Mouse (Mus musculus) embryonic facial prominence, embryonic 12.5 days (tissue): ENCODE measurements around the gene A3galt2. TPM values are rescaled to one million over a fixed set of nuclear protein-coding genes. Genes with fewer than 3 reads are reported as not detected.

ENCODE experiments used
- ATAC-seq: fragments of 200-750 bp; cut with Nextera tagmentation; 2 replicates; pipeline ENCODE4 v1.8.0; 2017; ENCODE audit not compliant: insufficient number of reproducible peaks, insufficient read depth, low FRiP score, low TSS enrichment
- H3K27ac ChIP-seq: fragments of 300-500 bp; sonication (generic); 2 replicates; pipeline ENCODE4 v1.5.1; 2016; ENCODE audit warnings: mild to moderate bottlenecking
- H3K27me3 ChIP-seq: fragments of 300-500 bp; sonication (generic); 2 replicates; pipeline ENCODE4 v1.6.1; 2016; ENCODE audit warnings: mild to moderate bottlenecking, moderate library complexity
- H3K36me3 ChIP-seq: fragments of 300-500 bp; sonication (generic); 2 replicates; pipeline ENCODE4 v1.6.1; 2016; ENCODE audit warnings: mild to moderate bottlenecking
- H3K4me1 ChIP-seq: fragments of 300-500 bp; sonication (generic); 2 replicates; pipeline ENCODE4 v1.6.1; 2016
- H3K4me2 ChIP-seq: fragments of 300-500 bp; sonication (generic); replicated peaks from 2 replicates; pipeline ENCODE4 v1.6.1; 2016; ENCODE audit warnings: mild to moderate bottlenecking, moderate library complexity
- H3K4me3 ChIP-seq: fragments of 300-500 bp; sonication (generic); 2 replicates; pipeline ENCODE4 v1.5.1; 2016; ENCODE audit warnings: mild to moderate bottlenecking
- H3K9ac ChIP-seq: fragments of 300-500 bp; sonication (generic); 2 replicates; pipeline ENCODE4 v1.6.1; 2016; ENCODE audit warnings: mild to moderate bottlenecking, moderate library complexity
- H3K9me3 ChIP-seq: fragments of 300-500 bp; sonication (generic); 2 replicates; pipeline ENCODE4 v1.6.1; 2016; ENCODE audit warnings: mild to moderate bottlenecking, moderate library complexity
- WGBS: fragments of 180-500 bp; shearing (Covaris S2); methylation state at CpG from one replicate; pipeline ENCODE4 v1.1.7; 2016; 5-methylcytosine and 5-hydroxymethylcytosine counted together
- polyA plus RNA-seq: library from polyadenylated mRNA; unstranded; fragments of >200 nt; fragmentation: Nextera tagmentation; extraction: Ambion mirVana; gene quantifications from 2 replicates; pipeline ENCODE4 v1.2.1, GENCODE M21; 2016

A3galt2 gene
- 0.18 and 0.19 TPM in 2 replicates for polyA plus RNA-seq

DNA sequence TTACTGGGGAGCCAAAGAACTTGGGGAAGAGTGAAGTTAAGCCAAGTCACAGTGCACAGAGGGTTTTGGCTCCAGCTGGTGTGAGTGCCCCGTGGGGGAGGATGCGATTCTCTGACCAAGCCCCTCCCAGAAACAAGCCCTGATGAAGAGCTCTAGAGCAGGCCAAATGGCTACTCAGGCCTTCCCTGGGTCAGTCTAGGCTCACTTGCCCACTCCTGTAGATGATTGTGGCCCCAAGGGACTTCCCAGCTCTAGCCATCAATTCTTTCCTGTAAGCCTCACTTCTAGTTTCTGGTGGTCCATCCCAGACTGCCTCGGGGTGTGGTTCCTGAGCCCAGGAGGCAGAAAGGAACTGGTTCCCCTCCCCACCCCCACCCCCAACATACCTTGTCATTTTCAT, at the start of gene A3galt2:
Gene A3galt2, plus strand, starts transcription at position 301 of the 400 bp plus-strand sequence.
- no peak within 1 kb of the TSS for H3K9ac ChIP-seq
- no peaks in the 10 kb centered on the region for H3K4me1 ChIP-seq
- 78% methylated on average over 3 of the region's 3 CpGs for WGBS
- H3K36me3 ChIP-seq = peaks cover 41% of the 10 kb centered on the region
- no peak within 1 kb of the TSS for H3K4me3 ChIP-seq
- no peaks in the 10 kb centered on the region for H3K27me3 ChIP-seq
- no peak for ATAC-seq
- H3K27ac ChIP-seq = peak within 1 kb of the TSS; percentile 24; the same call in 1 of the 2 replicates
- H3K9me3 ChIP-seq = no peaks in the 10 kb centered on the region
- H3K4me2 ChIP-seq = no peak within 1 kb of the TSS

DNA sequence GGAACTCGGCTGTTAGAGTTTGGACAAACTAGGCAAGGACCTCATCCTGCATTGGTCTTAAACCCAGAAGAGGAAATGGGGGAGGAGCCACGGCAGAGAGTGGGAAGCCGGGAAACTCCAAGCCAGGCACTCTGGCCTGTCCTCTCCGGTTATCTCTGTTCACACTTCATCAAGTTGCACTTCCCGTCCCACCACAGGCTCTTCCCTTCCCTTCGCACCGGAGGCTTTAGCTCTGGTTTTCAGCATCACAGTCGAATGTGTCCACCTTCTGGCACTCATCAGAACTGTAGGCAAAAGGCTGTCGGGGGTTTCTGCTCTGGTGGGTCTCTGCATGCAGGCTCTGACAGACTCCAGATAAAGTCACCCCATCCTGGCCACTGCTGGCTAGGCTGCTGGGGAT, 48.5 kb upstream of the A3galt2 start:
- Histone ChIP-seq H3K4me2 (no peak overlapping the region), H3K36me3 (peaks cover 2% of the 10 kb centered on the region; the same call in 1 of the 2 replicates), H3K27me3 (no peaks in the 10 kb centered on the region), H3K4me1 (peaks cover 4% of the 10 kb centered on the region), H3K9ac (no peak overlapping the region), H3K27ac (no peak overlapping the region), H3K9me3 (no peaks in the 10 kb centered on the region), H3K4me3 (no peak overlapping the region)
- 12% methylated on average over 9 of the region's 9 CpGs for WGBS
- ATAC-seq = no peak

DNA sequence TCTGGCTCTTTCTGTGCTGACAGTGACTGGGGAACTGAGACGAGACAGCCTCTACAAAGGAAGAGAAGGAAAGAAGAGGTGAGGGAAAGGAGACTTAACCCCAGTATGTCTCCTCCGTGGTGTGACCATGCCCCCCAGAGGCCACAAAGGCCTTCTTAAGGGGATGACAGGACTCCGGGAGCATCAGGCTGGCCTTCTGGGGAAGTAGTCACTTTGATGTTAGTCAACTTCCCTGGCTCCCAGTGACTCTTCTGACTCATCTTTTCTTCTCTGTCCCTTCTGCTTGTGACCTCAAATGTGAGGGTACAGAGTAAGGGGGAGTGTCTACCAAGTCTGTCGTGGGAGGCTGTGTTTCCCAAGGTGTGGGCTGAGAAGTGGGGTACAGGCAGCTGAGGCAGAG, 47.8 kb upstream of the A3galt2 start:
- H3K4me3 ChIP-seq = no peak overlapping the region
- H3K9ac ChIP-seq = no peak overlapping the region
- H3K4me1 ChIP-seq = peaks cover 12% of the 10 kb centered on the region

DNA sequence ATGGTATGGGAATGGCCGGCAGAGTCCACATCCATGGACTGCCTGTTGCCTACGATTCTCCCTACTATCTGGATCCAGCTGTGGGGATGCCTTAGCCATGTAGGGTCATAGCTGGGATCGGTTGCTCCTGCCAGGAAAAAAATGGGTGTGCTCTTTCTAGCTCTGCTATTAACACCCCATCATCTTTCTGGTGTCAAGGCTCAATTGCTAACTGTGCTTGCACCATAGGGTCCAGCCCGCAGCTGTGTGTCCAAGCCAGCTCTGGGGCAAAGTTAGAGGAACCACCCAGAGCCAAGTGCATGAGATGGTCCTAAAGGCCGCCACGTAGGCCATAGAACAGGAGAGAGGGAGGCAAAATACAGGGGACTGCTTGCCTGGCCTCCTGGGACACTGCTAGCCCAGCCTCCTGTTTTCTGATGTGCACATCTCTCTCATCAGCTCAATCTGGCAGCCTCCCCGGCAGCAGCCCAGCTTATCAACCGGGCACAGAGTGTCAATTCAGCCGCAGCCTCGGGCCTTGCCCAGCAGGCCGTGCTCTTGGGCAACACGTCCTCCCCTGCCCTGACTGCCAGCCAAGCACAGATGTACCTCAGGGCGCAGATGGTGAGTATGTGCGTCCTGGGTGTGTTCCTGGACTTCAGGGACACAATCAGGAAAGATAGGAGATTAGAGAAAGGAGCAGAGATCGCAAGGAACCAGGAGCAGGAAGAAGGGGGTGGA, 45.9 kb upstream of the A3galt2 start:
- 77% methylated on average over 15 of the region's 15 CpGs for WGBS

More for the DNA sequence above, 47.8 kb upstream of the A3galt2 start:
- Histone ChIP-seq H3K27ac (no peak overlapping the region), H3K27me3 (no peaks in the 10 kb centered on the region), H3K36me3 (peaks cover 2% of the 10 kb centered on the region; the same call in 1 of the 2 replicates), H3K4me2 (no peak overlapping the region), H3K9me3 (no peaks in the 10 kb centered on the region)
- ATAC-seq = no peak
- 47% methylated on average over 4 of the region's 4 CpGs for WGBS

DNA sequence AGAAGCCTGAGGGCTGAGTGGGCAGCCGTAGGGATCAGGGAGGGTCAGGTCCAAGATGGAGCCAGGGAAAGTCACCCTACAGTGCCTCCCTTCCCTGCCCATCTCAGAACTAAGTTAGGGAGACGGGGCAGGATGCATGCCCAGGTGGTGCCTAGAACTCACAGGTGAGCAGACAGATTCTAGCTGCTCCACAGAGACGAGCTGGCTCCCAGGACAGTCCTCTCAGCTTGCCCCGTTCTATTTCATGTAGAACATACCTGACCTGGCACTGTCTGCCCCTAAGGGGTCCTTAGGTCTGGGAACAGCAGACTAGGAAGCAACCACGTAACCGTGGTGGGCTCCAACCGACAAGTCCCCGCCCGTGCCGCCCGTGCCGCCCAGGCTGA, 45.4 kb upstream of the A3galt2 start:
- no peak overlapping the region for H3K27ac ChIP-seq
- no peaks in the 10 kb centered on the region for H3K27me3 ChIP-seq
- H3K9ac ChIP-seq = no peak overlapping the region
- no peak for ATAC-seq
- whole genome bisulfite sequencing = 87% methylated on average over 12 of the region's 12 CpGs
- peaks cover 2% of the 10 kb centered on the region; the same call in 1 of the 2 replicates for H3K36me3 ChIP-seq
- peaks cover 21% of the 10 kb centered on the region for H3K4me1 ChIP-seq
- no peaks in the 10 kb centered on the region for H3K9me3 ChIP-seq
- H3K4me2 ChIP-seq = no peak overlapping the region
- no peak overlapping the region for H3K4me3 ChIP-seq

More for the DNA sequence above, 45.9 kb upstream of the A3galt2 start:
- peaks cover 17% of the 10 kb centered on the region for H3K4me1 ChIP-seq
- ATAC-seq = no peak
- H3K36me3 ChIP-seq = peaks cover 2% of the 10 kb centered on the region; the same call in 1 of the 2 replicates
- no peaks in the 10 kb centered on the region for H3K9me3 ChIP-seq
- H3K4me2 ChIP-seq = no peak overlapping the region
- H3K27ac ChIP-seq = no peak overlapping the region
- H3K4me3 ChIP-seq = no peak overlapping the region
- H3K9ac ChIP-seq = no peak overlapping the region
- H3K27me3 ChIP-seq = no peaks in the 10 kb centered on the region

DNA sequence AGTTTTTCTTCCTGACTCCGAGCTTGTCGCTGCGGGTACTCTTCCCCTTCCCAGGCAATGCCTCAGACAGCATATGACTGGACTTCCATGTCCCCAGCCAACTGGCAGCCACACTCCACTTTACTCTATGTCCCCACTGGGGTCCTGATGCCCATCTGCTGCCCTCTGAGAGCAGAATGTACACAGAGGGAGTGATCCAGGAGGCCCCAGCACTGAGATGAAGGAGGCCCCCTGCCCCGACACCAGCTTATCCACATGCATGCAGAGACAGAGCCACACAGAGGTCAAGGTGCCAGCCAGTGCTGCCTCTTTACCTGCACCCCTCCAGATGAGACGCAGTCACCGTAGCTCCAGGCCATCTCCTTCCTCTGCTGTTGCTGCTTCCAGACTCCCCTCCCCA, 44.9 kb upstream of the A3galt2 start:
- no peaks in the 10 kb centered on the region for H3K9me3 ChIP-seq
- WGBS = 75% methylated on average over 6 of the region's 6 CpGs

DNA sequence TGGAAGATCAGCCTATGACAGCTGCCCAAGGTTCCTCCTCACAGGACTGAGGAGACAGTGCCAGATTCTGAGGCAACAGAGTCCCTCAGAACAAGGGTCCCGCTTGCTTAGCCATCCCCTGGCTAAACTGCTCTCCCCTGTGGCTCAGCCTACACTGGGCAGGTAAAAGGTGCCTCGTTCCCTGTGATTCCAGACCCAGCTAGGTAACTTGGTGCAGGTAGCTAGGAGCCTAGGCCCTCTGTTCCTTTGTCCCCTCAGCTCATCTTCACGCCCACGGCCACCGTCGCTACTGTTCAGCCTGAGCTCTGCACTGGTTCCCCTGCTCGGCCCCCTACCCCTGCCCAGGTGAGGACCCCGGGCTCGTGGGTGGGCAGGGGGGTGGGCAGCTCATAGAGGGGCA, 44.4 kb upstream of the A3galt2 start:
- Histone ChIP-seq H3K9ac (no peak overlapping the region), H3K36me3 (peaks cover 2% of the 10 kb centered on the region; the same call in 1 of the 2 replicates), H3K4me3 (no peak overlapping the region), H3K4me1 (peaks cover 31% of the 10 kb centered on the region), H3K4me2 (0 out of 2 replicates have a peak overlapping the region, but pooled peaks have one; percentile 54), H3K27me3 (no peaks in the 10 kb centered on the region), H3K27ac (peak overlapping the region; percentile 32; the same call in 1 of the 2 replicates), H3K9me3 (no peaks in the 10 kb centered on the region)
- 71% methylated on average over 9 of the region's 9 CpGs for WGBS
- no peak for ATAC-seq

More for the DNA sequence above, 44.9 kb upstream of the A3galt2 start:
- no peak overlapping the region for H3K9ac ChIP-seq
- no peaks in the 10 kb centered on the region for H3K27me3 ChIP-seq
- no peak overlapping the region for H3K4me3 ChIP-seq
- H3K4me1 ChIP-seq = peaks cover 26% of the 10 kb centered on the region
- no peak overlapping the region for H3K4me2 ChIP-seq
- ATAC-seq = no peak
- H3K36me3 ChIP-seq = peaks cover 2% of the 10 kb centered on the region; the same call in 1 of the 2 replicates
- H3K27ac ChIP-seq = no peak overlapping the region

DNA sequence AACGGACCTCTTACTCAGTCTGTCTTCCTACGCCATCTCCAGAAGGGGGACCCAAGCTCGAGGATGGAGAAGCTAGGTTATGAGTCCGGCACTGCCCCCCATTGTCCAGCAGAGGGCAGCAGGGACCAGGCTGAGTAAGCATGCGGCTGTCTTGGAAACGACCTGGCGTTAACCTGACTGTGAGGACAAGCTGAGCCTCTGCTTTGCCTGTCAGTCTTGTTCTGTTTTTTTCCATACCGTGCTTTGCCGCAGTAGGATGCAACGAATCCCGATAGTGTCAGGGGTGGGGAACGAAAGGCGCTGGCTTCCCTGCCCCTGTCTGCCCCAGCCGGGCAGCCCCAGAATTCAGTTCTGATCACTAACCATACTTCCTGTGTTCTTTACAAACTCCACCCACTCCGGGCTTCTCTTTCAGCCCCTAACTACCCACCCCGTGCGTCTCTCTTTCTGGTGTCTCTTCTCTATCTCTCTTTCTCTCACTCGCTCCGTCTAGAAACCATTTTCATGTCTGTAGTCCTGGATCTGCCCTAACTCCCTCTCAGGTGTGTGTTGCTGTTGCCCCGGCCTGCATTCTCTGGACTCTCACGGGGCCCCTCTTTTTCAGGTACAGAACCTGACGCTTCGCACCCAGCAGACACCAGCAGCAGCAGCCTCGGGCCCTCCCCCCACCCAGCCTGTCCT, 43.6 kb upstream of the A3galt2 start:
- no peaks in the 10 kb centered on the region for H3K9me3 ChIP-seq
- H3K27me3 ChIP-seq = no peaks in the 10 kb centered on the region
- H3K4me1 ChIP-seq = peaks cover 39% of the 10 kb centered on the region
- H3K4me3 ChIP-seq = peak overlapping the region; percentile 19
- H3K9ac ChIP-seq = peak overlapping the region; percentile 45
- peak; percentile 19; the same call in 1 of the 2 replicates for ATAC-seq
- WGBS = 4% methylated on average over 24 of the region's 24 CpGs
- 0 out of 2 replicates have a peak, but pooled peaks cover 2% of the 10 kb centered on the region for H3K36me3 ChIP-seq
- peak overlapping the region; percentile 54 for H3K4me2 ChIP-seq
- H3K27ac ChIP-seq = peak overlapping the region; percentile 32; the same call in 1 of the 2 replicates

DNA sequence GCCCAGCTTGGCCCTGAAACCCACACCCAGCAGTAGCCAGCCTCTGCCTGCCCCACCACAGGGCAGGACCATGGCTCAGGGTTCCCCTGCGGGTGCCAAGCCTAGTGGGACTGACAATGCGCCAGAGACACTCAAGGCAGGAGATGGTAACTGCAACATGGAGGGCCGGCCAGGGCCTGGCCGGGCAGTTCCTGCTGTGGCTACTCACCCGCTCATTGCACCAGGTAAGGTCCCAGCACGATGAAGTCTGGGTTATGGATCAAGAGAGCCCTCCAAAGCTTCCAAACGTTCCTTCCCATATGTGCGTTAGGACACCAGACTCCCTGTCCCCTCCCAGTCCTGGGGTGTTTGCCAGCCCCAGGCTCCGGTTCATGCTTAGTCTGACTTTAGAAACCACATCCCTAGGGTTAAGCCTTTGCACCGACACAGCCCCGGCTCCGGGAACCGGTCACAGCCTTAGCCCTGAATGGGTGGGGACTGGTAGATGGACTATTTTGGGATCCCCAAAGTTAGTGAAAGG, 43.0 kb upstream of the A3galt2 start:
- 36% methylated on average over 13 of the region's 13 CpGs for WGBS
- 0 out of 2 replicates have a peak overlapping the region, but pooled peaks have one; percentile 17 for H3K27ac ChIP-seq
- peak overlapping the region; percentile 19; the same call in 1 of the 2 replicates for H3K4me3 ChIP-seq
- H3K4me2 ChIP-seq = peak overlapping the region; percentile 54
- peaks cover 43% of the 10 kb centered on the region for H3K4me1 ChIP-seq
- ATAC-seq = no peak
- no peaks in the 10 kb centered on the region for H3K27me3 ChIP-seq
- 0 out of 2 replicates have a peak, but pooled peaks cover under 1% of the 10 kb centered on the region for H3K36me3 ChIP-seq
- no peaks in the 10 kb centered on the region for H3K9me3 ChIP-seq
- peak overlapping the region; percentile 45 for H3K9ac ChIP-seq

DNA sequence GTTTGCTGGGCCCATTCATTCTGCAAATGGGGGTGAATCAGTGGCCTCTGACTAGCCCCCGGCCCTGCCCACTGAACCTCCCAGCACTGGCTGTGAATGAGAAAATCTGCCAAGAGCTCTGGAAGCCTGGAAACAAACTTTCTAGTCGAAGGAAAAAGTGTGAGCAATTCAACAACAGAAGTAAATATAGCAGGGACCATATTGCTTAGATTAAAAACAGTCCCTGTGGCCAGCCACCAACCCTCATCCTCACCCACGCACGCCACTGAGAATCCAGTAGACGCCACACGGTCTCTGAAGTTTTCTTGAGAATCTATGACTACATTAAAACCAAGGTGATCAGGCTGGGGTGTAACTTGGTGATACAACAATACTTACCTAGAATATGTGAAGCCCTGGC, 42.2 kb upstream of the A3galt2 start:
- H3K4me3 ChIP-seq = no peak overlapping the region
- peaks cover 46% of the 10 kb centered on the region for H3K4me1 ChIP-seq
- WGBS = 64% methylated on average over 6 of the region's 6 CpGs
- H3K27me3 ChIP-seq = no peaks in the 10 kb centered on the region
- no peak overlapping the region for H3K4me2 ChIP-seq
- no peak overlapping the region for H3K9ac ChIP-seq
- no peak for ATAC-seq
- no peaks in the 10 kb centered on the region for H3K36me3 ChIP-seq
- no peak overlapping the region for H3K27ac ChIP-seq
- no peaks in the 10 kb centered on the region for H3K9me3 ChIP-seq
